Mouse (Mus musculus): Measurements from ENCODE around the gene Arl2bp. TPM values are rescaled to one million over a fixed set of nuclear protein-coding genes. Genes with fewer than 3 reads are reported as not detected.

The Arl2bp gene
- polyA plus RNA-seq, 1 experiment from 2014 or later = 113 TPM

- H3K4me1 ChIP-seq (ENCODE audit: control insufficient read depth, insufficient read depth, low read length) = peaks cover 11% of the 10 kb centered on the region
- H3K36me3 ChIP-seq (ENCODE audit: control insufficient read depth, insufficient read depth, low read length) = no peaks in the 10 kb centered on the region
- no peak overlapping the region for H3K4me2 ChIP-seq (ENCODE audit: low read depth, low read length)
- H3K27ac ChIP-seq (ENCODE audit: low read length) = peak overlapping the region; percentile 79
- H3K9ac ChIP-seq (ENCODE audit: low read length) = peak overlapping the region; percentile 31
- no peaks in the 10 kb centered on the region for H3K9me3 ChIP-seq (replicated peaks; ENCODE audit: control insufficient read depth, low read length)
- no peaks in the 10 kb centered on the region for H3K27me3 ChIP-seq (ENCODE audit: control insufficient read depth, insufficient read depth, low read length)
- 36% methylated on average over 5 of the region's 5 CpGs for WGBS
- ATAC-seq (ENCODE audit: insufficient read depth, low FRiP score) = peak; percentile 66
- no peak overlapping the region for H3K4me3 ChIP-seq (replicated peaks; ENCODE audit: low read length)
Measured at GRCm38 (mm10) chr8:94711160-94711718, 44.8 kb downstream of the Arl2bp start.

DNA sequence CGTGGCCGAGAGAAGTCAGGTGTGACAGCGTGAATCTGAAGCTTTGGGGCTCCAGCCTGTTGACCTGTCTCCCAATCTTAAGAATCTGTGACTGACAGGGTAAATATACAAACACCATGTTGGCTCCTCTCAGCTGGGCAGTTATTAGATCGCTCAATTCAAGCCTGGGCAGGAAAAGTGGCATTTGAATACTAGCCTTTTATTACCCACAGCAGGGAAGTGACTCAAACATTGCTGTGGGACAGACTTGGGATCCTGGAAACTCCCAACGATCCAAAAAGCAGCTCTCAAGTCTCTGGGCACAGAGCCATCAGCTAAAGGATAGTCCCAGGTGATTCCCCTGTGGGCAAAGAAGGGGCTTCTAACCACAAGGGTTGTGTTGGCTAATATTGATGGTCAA, 48.2 kb downstream of the Arl2bp start:
- Histone ChIP-seq H3K27ac (ENCODE audit: low read length) (no peak overlapping the region), H3K9me3 (replicated peaks; ENCODE audit: control insufficient read depth, low read length) (no peaks in the 10 kb centered on the region), H3K4me1 (ENCODE audit: control insufficient read depth, insufficient read depth, low read length) (no peaks in the 10 kb centered on the region; the same call in 1 of the 2 replicates), H3K4me3 (replicated peaks; ENCODE audit: low read length) (no peak overlapping the region), H3K36me3 (ENCODE audit: control insufficient read depth, insufficient read depth, low read length) (no peaks in the 10 kb centered on the region), H3K4me2 (ENCODE audit: low read depth, low read length) (no peak overlapping the region), H3K27me3 (ENCODE audit: control insufficient read depth, insufficient read depth, low read length) (no peaks in the 10 kb centered on the region), H3K9ac (ENCODE audit: low read length) (no peak overlapping the region)
- 35% methylated on average over 5 of the region's 5 CpGs for WGBS
- ATAC-seq (ENCODE audit: insufficient read depth, low FRiP score) = no peak

DNA sequence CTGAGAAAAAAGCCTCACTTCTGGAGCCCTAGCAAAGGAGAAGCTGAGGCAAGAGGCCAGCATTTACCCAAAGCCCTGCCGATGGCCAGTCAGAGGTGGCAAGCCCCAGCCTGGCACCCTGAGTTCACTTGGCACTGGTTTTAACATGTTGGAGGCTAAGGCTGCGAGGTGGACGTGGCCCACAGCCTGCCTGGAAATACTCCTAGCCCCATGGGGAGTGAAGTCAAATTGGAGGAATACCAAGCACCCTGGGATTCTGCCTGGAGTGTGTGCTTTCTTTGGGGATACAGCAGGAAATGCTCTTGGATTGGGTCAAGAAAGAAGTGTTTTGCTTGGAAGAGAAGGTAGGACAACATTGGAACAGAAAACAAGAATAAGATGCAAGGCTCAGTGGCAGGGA, 49.5 kb downstream of the Arl2bp start:
- 83% methylated on average over 3 of the region's 3 CpGs for WGBS
- no peak for ATAC-seq (ENCODE audit: insufficient read depth, low FRiP score)
- no peak overlapping the region for H3K27ac ChIP-seq (ENCODE audit: low read length)
- H3K4me3 ChIP-seq (replicated peaks; ENCODE audit: low read length) = no peak overlapping the region
- no peaks in the 10 kb centered on the region for H3K36me3 ChIP-seq (ENCODE audit: control insufficient read depth, insufficient read depth, low read length)
- no peaks in the 10 kb centered on the region for H3K27me3 ChIP-seq (ENCODE audit: control insufficient read depth, insufficient read depth, low read length)
- no peaks in the 10 kb centered on the region for H3K9me3 ChIP-seq (replicated peaks; ENCODE audit: control insufficient read depth, low read length)
- no peak overlapping the region for H3K4me2 ChIP-seq (ENCODE audit: low read depth, low read length)
- no peak overlapping the region for H3K9ac ChIP-seq (ENCODE audit: low read length)
- H3K4me1 ChIP-seq (ENCODE audit: control insufficient read depth, insufficient read depth, low read length) = no peaks in the 10 kb centered on the region; the same call in 1 of the 2 replicates

- no peaks in the 10 kb centered on the region for H3K36me3 ChIP-seq (ENCODE audit: control insufficient read depth, insufficient read depth, low read length)
- no peak for ATAC-seq (ENCODE audit: insufficient read depth, low FRiP score)
Measured at GRCm38 (mm10) chr8:94716841-94717240, 50.4 kb downstream of the Arl2bp start.

More at GRCm38 (mm10) chr8:94716841-94717240, 50.4 kb downstream of the Arl2bp start:
- no peak overlapping the region for H3K27ac ChIP-seq (ENCODE audit: low read length)
- H3K9ac ChIP-seq (ENCODE audit: low read length) = no peak overlapping the region
- no peaks in the 10 kb centered on the region for H3K27me3 ChIP-seq (ENCODE audit: control insufficient read depth, insufficient read depth, low read length)
- no peak overlapping the region for H3K4me2 ChIP-seq (ENCODE audit: low read depth, low read length)
- no peaks in the 10 kb centered on the region for H3K9me3 ChIP-seq (replicated peaks; ENCODE audit: control insufficient read depth, low read length)
- no peak overlapping the region for H3K4me3 ChIP-seq (replicated peaks; ENCODE audit: low read length)
- WGBS = 64% methylated on average over 1 of the region's 1 CpGs
- no peaks in the 10 kb centered on the region for H3K4me1 ChIP-seq (ENCODE audit: control insufficient read depth, insufficient read depth, low read length)

Other genes with a start within 250 kb of the Arl2bp start
- gene Nlrc5, start 232.2 kb upstream of the Arl2bp start, polyA plus RNA-seq (2015; fragmentation: Nextera tagmentation; extraction: Ambion mirVana) = 0.28 and 0.45 TPM in 2 replicates
- 9.3 and 9.5 TPM in 2 replicates for gene Cpne2, start 133.6 kb upstream of the Arl2bp start, polyA plus RNA-seq (2015; fragmentation: Nextera tagmentation; extraction: Ambion mirVana)
- gene Rspry1, start 64.7 kb upstream of the Arl2bp start, polyA plus RNA-seq (2015; fragmentation: Nextera tagmentation; extraction: Ambion mirVana) = 33.3 and 34.0 TPM in 2 replicates
- 58.4 and 58.6 TPM in 2 replicates for gene Fam192a, start 64.6 kb upstream of the Arl2bp start, polyA plus RNA-seq (2015; fragmentation: Nextera tagmentation; extraction: Ambion mirVana)
- gene Pllp, start 29.7 kb downstream of the Arl2bp start, polyA plus RNA-seq (2015; fragmentation: Nextera tagmentation; extraction: Ambion mirVana) = 125 and 188 TPM in 2 replicates
- not detected in 2 replicates for gene Ccl22, start 79.0 kb downstream of the Arl2bp start, polyA plus RNA-seq (2015; fragmentation: Nextera tagmentation; extraction: Ambion mirVana)
- gene Cx3cl1, start 105.4 kb downstream of the Arl2bp start, polyA plus RNA-seq (2015; fragmentation: Nextera tagmentation; extraction: Ambion mirVana) = 11.6 and 16.4 TPM in 2 replicates
- 0.30 TPM in 1 of 2 replicates, not detected in the other for gene Ccl17, start 143.9 kb downstream of the Arl2bp start, polyA plus RNA-seq (2015; fragmentation: Nextera tagmentation; extraction: Ambion mirVana)
- gene Coq9, start 171.7 kb downstream of the Arl2bp start, polyA plus RNA-seq (2015; fragmentation: Nextera tagmentation; extraction: Ambion mirVana) = 84.6 and 94.3 TPM in 2 replicates
- 78.3 and 84.7 TPM in 2 replicates for gene Ciapin1, start 171.8 kb downstream of the Arl2bp start, polyA plus RNA-seq (2015; fragmentation: Nextera tagmentation; extraction: Ambion mirVana)
- gene Polr2c, start 190.8 kb downstream of the Arl2bp start, polyA plus RNA-seq (2015; fragmentation: Nextera tagmentation; extraction: Ambion mirVana) = 128 and 129 TPM in 2 replicates
- gene Dok4, start 209.7 kb downstream of the Arl2bp start, polyA plus RNA-seq (2015; fragmentation: Nextera tagmentation; extraction: Ambion mirVana) = 28.8 and 29.5 TPM in 2 replicates

Data from stomach, embryonic 16.5 days (tissue).